Mouse (Mus musculus) embryonic facial prominence, embryonic 10.5 days (tissue): Measurements from ENCODE around the gene Cog6. TPM values are rescaled to one million over a fixed set of nuclear protein-coding genes. Genes with fewer than 3 reads are reported as not detected.

Experiments used
- DNase-seq: peaks from one replicate; pipeline ENCODE4 v3.0.0-alpha.2; 2017; ENCODE audit warnings: low spot score
- H3K27ac ChIP-seq: fragments of 300-500 bp; sonication (generic); replicated peaks from 2 replicates; pipeline ENCODE4 v1.5.1; 2016; ENCODE audit warnings: mild to moderate bottlenecking
- H3K27me3 ChIP-seq: fragments of 300-500 bp; sonication (generic); replicated peaks from 2 replicates; pipeline ENCODE4 v1.6.1; 2016; ENCODE audit warnings: low read depth, mild to moderate bottlenecking; ENCODE audit not compliant: poor library complexity, severe bottlenecking
- H3K36me3 ChIP-seq: fragments of 300-500 bp; sonication (generic); replicated peaks from 2 replicates; pipeline ENCODE4 v1.6.1; 2016; ENCODE audit warnings: mild to moderate bottlenecking, moderate library complexity
- H3K4me1 ChIP-seq: fragments of 300-500 bp; sonication (generic); 2 replicates; pipeline ENCODE4 v1.6.1; 2016
- H3K4me3 ChIP-seq: fragments of 300-500 bp; sonication (generic); 2 replicates; pipeline ENCODE4 v1.5.1; 2016; ENCODE audit warnings: mild to moderate bottlenecking, moderate library complexity
- H3K9me3 ChIP-seq: fragments of 300-500 bp; sonication (generic); 2 replicates; pipeline ENCODE4 v1.6.1; 2016; ENCODE audit warnings: mild to moderate bottlenecking
- WGBS: fragments of 180-500 bp; shearing (Covaris S2); methylation state at CpG from one replicate; pipeline ENCODE4 v1.1.7; 2016; 5-methylcytosine and 5-hydroxymethylcytosine counted together
- polyA plus RNA-seq: library from polyadenylated mRNA; unstranded; fragments of >200 nt; fragmentation: Nextera tagmentation; extraction: Ambion mirVana; gene quantifications from 2 replicates; pipeline ENCODE4 v1.2.1, GENCODE M21; 2016

Cog6 gene
- polyA plus RNA-seq, 1 experiment from 2014 or later = 37.1 TPM

DNA sequence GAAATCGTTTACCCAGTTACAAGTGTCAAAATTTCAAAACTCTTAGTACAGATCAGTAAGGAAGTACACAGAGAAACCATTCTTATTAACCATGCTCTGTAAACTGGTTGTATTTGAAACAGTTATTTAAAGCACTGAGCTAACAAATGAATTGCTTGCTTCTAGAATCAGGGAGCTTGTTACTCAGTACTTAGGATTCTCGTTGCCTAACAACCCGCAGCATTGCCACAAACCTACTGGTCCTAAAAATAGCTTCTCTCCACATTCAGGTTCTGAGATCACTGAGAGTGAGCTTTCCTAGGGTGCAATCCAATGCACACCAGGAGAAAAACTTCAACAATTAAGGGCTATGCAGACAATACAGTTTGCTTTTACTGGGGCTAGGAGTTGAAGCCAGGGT lies 33.3 kb downstream of the Cog6 start:
- no peak for DNase-seq
- Histone ChIP-seq H3K9me3 (no peaks in the 10 kb centered on the region), H3K4me3 (no peak overlapping the region), H3K27ac (no peak overlapping the region), H3K4me1 (no peaks in the 10 kb centered on the region), H3K36me3 (peaks cover 70% of the 10 kb centered on the region), H3K27me3 (no peaks in the 10 kb centered on the region)
- 95% methylated on average over 3 of the region's 3 CpGs for WGBS

DNA sequence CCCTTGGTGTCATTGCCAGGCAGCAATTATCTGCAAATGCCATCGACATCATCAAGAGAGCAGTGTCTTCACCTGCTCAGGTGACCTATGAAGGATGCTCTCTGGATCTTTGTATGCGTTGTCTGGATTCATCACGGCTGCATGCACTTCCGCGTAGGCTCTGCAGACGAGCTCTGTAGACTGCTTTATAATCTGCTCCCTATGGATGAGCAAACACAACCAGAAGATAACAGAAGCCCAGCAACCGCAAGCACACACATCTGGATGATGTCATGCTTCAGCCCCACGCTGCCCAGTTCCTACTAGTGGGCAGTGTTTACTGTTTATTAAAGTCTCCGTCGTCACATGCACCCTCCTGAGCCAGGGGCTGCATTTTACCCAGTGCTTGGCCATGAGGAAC lies 34.0 kb downstream of the Cog6 start:
- Histone ChIP-seq H3K9me3 (no peaks in the 10 kb centered on the region), H3K27ac (no peak overlapping the region), H3K36me3 (peaks cover 62% of the 10 kb centered on the region), H3K4me1 (no peaks in the 10 kb centered on the region), H3K4me3 (no peak overlapping the region), H3K27me3 (no peaks in the 10 kb centered on the region)
- DNase-seq = no peak
- WGBS = 93% methylated on average over 10 of the region's 10 CpGs

DNA sequence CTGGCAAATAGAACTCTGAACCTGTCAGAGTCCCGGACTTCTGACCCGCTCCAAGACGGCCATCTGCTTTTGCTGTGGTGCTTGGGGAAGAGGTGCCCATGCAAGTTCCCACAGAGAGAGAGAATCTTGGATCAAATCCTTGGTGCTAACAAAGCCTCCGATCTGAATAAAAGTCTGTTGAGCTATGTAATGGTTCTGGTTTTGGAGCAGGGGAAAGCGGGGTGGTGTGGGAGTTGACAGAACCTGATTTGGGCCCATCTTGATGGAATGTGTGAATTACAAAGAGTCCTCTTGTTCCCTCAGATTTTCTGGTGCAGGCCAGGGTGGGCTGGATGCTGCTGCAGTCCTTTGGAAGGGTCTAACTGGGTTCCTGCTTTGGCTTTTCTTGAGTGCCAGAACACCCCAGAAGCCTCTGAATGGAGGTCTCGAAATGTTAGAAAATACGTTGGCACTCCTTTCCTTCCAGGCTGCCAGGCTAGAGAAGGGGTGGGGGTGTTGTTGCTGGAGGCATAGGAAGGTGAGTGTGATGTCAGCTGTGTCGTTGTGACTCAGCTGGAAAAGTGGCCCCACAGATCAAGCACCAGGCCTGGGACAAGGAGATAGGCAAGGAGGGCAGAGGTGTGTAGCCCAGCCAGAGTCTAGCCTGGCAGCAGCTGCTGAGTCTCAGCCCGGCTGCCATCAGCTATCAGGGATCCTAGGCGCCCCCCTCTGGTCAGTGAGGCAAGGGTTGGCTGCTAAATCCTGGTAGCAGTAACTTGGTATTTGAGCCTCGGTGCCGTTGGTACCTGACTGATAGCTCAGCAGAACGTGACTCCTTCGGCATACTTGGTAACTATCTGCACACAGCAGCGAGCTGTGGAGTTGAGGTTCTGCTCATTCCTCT lies 42.1 kb downstream of the Cog6 start:
- Histone ChIP-seq H3K27me3 (no peaks in the 10 kb centered on the region), H3K27ac (no peak overlapping the region), H3K4me3 (no peak overlapping the region), H3K36me3 (no peaks in the 10 kb centered on the region), H3K9me3 (no peaks in the 10 kb centered on the region), H3K4me1 (peaks cover 5% of the 10 kb centered on the region)
- DNase-seq = peak; percentile 75
- WGBS = 53% methylated on average over 15 of the region's 15 CpGs

DNA sequence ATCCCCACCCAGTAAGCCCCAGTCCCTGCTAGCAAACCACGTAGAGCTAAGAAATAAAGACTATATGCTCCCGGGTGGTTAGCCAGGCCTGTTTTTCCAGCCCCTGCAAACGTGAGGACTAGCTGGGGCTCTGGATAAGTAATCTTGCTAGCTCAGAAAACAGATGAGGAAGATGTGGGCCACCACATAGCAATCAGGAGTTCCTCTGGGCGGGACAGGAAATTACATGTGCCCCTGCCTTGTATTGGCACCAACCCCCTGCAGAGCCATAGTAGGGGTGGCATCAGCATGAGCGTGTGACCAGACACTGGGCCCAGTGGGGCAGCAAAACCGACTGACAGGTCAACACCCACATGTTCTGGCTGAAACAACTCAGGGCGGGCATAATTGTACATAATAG lies 44.1 kb downstream of the Cog6 start:
- WGBS = 80% methylated on average over 7 of the region's 7 CpGs
- Histone ChIP-seq H3K27ac (no peak overlapping the region), H3K27me3 (no peaks in the 10 kb centered on the region), H3K9me3 (no peaks in the 10 kb centered on the region), H3K4me1 (peaks cover 5% of the 10 kb centered on the region), H3K4me3 (no peak overlapping the region), H3K36me3 (no peaks in the 10 kb centered on the region)
- DNase-seq = peak; percentile 5

DNA sequence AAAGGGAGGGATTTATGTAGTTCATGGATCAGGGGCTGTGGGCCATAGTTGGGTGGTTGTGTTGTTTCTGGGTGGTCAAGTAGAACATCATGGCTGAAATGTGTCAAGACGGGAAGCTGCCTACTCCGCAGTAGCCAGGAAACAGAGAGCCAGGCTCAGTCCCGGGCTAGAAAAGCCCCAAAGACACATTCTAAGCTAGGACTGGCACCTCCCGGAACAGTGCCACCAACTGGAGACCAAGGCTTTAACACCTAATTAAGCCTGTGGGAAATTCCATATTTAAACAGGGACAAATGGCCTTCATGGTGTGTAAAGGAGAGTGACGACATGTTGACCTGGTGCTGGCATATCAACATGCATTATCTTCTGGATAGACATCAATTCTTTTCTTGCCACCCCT lies 50.0 kb downstream of the Cog6 start:
- Histone ChIP-seq H3K4me1 (peaks cover 6% of the 10 kb centered on the region; the same call in 1 of the 2 replicates), H3K36me3 (no peaks in the 10 kb centered on the region), H3K4me3 (no peak overlapping the region), H3K9me3 (no peaks in the 10 kb centered on the region), H3K27me3 (no peaks in the 10 kb centered on the region), H3K27ac (no peak overlapping the region)
- DNase-seq = no peak
- 86% methylated on average over 5 of the region's 5 CpGs for WGBS

DNA sequence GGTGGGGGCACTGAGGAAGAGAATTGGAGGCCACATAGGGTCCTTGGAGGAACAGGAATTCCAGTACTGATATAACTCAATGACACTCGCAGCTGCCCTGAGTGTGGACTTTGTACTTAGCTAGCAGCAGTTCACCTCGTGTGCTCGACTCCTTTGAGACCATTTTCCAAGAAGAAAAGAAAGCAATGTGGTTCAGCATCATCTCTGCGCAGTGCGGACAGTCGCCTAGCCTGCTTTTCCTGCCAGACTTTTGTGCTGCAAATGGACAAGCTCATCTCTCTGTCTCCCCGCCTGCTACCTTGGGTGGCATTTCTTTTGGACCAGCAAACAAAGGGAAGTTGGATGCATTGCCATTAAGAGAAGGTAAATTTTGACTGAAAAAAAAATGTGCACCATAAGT lies 52.8 kb downstream of the Cog6 start:
- WGBS = 69% methylated on average over 7 of the region's 7 CpGs

DNA sequence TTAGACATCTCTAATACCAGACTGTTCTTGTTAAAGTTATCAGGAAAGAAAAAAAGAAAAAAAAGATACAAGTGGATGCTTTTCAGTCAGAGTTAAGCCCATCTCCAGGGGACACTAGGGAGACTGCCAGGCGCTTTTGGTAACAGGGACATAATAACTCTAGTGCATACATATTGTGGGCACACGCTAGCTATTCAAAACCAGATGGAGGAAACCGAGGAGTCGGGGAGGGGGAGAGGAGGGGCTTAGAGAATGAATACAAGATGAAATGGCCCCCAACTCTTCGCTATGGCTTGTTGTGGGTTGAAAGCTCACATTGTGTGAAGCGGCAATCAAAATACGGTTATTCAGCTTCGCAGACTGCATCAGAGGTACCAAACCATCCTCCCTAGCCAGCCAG lies 53.6 kb downstream of the Cog6 start:
- Histone ChIP-seq H3K4me3 (no peak overlapping the region), H3K9me3 (no peaks in the 10 kb centered on the region), H3K36me3 (no peaks in the 10 kb centered on the region), H3K27ac (no peak overlapping the region), H3K4me1 (peaks cover 6% of the 10 kb centered on the region; the same call in 1 of the 2 replicates), H3K27me3 (no peaks in the 10 kb centered on the region)
- WGBS = 64% methylated on average over 8 of the region's 8 CpGs
- DNase-seq = peak; percentile 10

More for the DNA sequence above, 52.8 kb downstream of the Cog6 start:
- Histone ChIP-seq H3K27ac (no peak overlapping the region), H3K27me3 (no peaks in the 10 kb centered on the region), H3K4me3 (no peak overlapping the region), H3K9me3 (no peaks in the 10 kb centered on the region), H3K36me3 (no peaks in the 10 kb centered on the region), H3K4me1 (peaks cover 6% of the 10 kb centered on the region; the same call in 1 of the 2 replicates)
- DNase-seq = peak; percentile 8

DNA sequence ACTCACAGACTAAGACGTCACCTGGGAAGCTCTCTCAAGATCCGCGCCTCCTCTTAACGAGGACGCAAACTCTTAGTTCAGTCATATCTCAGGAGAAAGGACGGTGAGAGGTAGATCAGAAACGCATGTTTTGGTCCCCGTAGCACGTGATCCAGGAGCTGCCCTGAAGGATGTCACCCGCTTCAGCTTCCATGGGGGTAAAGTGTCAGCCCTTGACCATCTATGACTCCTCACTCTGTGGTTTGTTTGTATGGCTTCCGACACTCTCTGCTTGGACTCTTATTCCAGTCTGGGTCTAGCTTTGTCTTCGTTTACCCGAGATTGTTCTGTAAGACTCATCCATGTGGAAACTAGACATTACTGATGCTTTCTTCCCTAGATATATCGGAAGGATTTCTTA lies 54.6 kb downstream of the Cog6 start:
- no peak overlapping the region for H3K27ac ChIP-seq
- no peak overlapping the region for H3K4me3 ChIP-seq
- H3K27me3 ChIP-seq = no peaks in the 10 kb centered on the region
- H3K36me3 ChIP-seq = no peaks in the 10 kb centered on the region
- peak; percentile 3 for DNase-seq
- H3K4me1 ChIP-seq = peaks cover 6% of the 10 kb centered on the region; the same call in 1 of the 2 replicates
- H3K9me3 ChIP-seq = no peaks in the 10 kb centered on the region
- WGBS = 96% methylated on average over 14 of the region's 14 CpGs

DNA sequence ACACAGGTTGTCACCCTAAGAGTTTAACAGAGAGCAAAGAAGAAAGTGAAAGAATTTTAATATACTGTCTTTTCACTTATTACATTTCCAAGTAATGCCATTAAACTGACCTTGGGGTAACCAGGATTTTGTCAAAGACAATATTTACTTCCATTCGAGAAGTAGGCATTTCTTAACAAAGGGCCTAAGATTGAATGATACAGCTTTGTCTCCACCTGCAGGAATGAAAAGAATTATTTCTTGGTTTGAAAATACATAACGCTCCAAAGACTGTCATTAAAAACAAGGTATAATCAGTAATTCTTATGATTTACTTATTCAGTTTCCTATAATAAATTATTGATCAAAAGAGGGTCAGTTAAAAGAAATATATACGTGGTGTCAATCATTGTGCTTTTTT lies 55.4 kb downstream of the Cog6 start:
- Histone ChIP-seq H3K9me3 (no peaks in the 10 kb centered on the region), H3K27ac (no peak overlapping the region), H3K36me3 (no peaks in the 10 kb centered on the region), H3K4me1 (peaks cover 6% of the 10 kb centered on the region; the same call in 1 of the 2 replicates), H3K4me3 (no peak overlapping the region), H3K27me3 (no peaks in the 10 kb centered on the region)
- 86% methylated on average over 3 of the region's 3 CpGs for WGBS
- DNase-seq = no peak

DNA sequence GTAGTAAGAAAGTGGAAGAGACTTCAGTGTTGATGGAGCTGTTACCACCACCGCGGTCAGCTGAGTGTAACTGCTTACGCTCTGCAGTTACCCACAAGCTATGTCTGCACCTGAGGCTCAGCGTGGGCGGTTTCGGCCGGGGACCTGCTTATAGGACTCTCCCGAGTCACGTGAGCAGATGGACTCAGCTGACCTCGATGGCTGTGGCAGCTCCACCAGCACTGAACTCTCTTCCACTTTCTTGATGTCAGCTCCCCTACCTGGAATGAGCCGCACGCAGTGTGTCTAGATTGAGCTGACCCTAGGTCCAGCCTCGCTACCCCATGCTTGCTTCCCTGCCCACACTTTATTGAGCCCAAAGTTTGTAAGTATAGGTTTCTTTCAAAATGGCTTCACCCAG lies 56.1 kb downstream of the Cog6 start:
- no peaks in the 10 kb centered on the region for H3K9me3 ChIP-seq
- no peak overlapping the region for H3K4me3 ChIP-seq
- no peaks in the 10 kb centered on the region for H3K27me3 ChIP-seq
- peaks cover 6% of the 10 kb centered on the region; the same call in 1 of the 2 replicates for H3K4me1 ChIP-seq
- DNase-seq = no peak
- 96% methylated on average over 13 of the region's 13 CpGs for WGBS
- no peak overlapping the region for H3K27ac ChIP-seq
- no peaks in the 10 kb centered on the region for H3K36me3 ChIP-seq

DNA sequence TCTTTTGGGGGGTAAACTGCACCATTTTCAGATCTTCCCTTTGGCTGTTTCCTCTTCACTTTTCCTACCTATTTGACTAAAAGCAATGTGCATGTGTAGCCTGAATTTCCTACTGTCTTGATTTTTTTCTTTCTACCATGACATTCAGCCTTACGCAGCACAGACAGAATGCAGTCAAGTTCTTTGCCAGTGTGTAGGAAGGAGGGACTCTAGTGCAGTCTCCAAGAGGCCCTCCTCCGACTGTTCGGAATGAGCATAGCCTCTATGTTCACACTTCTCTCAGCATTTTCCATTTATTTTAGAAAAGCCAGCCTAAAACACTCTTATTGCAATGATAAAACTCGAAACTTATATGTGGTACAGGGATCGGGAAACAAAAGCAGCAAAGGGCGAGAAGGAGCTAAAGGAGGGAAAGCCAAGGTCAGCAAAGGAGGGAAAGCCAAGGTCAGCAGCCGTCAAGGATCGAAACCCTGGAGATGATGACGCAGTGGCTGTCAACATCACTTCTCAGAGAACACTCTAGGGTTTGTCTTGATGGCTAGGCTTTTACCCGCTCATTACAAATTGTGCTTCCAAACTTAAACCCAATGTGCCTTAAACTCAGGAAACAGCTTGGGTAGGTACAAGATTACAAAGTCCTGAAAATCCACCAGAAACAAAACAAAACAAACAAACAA lies 58.5 kb downstream of the Cog6 start:
- Histone ChIP-seq H3K27me3 (no peaks in the 10 kb centered on the region), H3K4me3 (no peak overlapping the region), H3K9me3 (no peaks in the 10 kb centered on the region), H3K36me3 (no peaks in the 10 kb centered on the region), H3K4me1 (peaks cover 13% of the 10 kb centered on the region), H3K27ac (no peak overlapping the region)
- 85% methylated on average over 10 of the region's 10 CpGs for WGBS
- DNase-seq = no peak

DNA sequence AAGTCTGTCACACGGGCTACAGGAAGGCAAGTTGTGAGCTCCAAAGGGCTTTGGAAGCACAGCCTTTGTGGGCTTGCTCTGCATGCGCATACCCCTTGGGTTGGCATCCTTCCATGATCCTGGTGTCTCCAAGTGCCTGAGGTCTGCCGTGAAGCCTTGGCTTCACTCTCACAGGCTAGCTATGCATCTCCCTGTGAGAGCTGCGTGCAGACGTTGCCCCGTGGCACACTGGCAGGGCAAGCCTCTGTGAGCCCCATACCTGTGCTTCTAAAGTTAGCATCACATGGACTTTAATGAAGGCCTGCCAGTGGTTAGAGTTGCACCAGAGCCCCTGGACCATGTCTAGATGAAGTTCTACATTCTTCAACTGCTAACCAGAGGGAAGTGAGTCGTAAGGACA lies 59.2 kb downstream of the Cog6 start:
- no peak for DNase-seq
- Histone ChIP-seq H3K27me3 (no peaks in the 10 kb centered on the region), H3K9me3 (no peaks in the 10 kb centered on the region), H3K27ac (no peak overlapping the region), H3K4me3 (no peak overlapping the region), H3K36me3 (no peaks in the 10 kb centered on the region), H3K4me1 (peaks cover 13% of the 10 kb centered on the region)
- WGBS = 94% methylated on average over 7 of the region's 7 CpGs

DNA sequence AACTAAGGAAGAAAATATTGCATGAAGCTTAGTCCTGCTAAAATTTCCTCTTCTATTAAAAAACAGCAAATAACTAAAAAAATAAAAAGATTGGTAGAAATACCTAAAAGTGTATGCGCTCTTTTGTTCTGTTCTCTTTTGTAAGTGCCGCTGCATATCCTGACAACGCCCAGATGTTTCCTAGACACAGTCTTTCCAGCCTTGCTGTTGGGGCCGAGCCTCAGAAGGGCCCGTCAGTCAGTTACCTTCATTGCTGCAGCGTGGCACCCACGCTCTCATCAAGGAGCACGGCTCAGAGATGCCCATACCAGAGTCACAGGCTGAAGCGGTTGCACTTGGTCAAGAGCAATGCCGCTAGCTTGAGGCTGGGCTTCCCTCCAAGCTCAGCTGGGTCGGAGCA lies 60.8 kb downstream of the Cog6 start:
- WGBS = 86% methylated on average over 11 of the region's 11 CpGs
- H3K4me1 ChIP-seq = peaks cover 13% of the 10 kb centered on the region
- H3K27me3 ChIP-seq = no peaks in the 10 kb centered on the region
- DNase-seq = no peak
- no peaks in the 10 kb centered on the region for H3K36me3 ChIP-seq
- H3K4me3 ChIP-seq = no peak overlapping the region
- no peaks in the 10 kb centered on the region for H3K9me3 ChIP-seq
- peak overlapping the region; percentile 59 for H3K27ac ChIP-seq
